Mouse (Mus musculus): ENCODE results near the gene Castor2. TPM values are rescaled to one million over a fixed set of nuclear protein-coding genes. Genes with fewer than 3 reads are reported as not detected.

The Castor2 gene
- total and polyA plus RNA-seq, 2 experiments from 2014 or later = 21.1 to 27.4 TPM

GRCm38 (mm10) chr5:134100232-134100771 lies 791 bp downstream of the Castor2 start:
- no peak for TF ChIP-seq CTCF (IDR thresholded peaks at IDR 0.05; ENCODE audit: low read depth)
- 3% methylated on average over 17 of the region's 17 CpGs for WGBS

GRCm38 (mm10) chr5:134101322-134101721 lies 1.8 kb downstream of the Castor2 start:
- H3K4me3 ChIP-seq (ENCODE audit: low read length) = peak overlapping the region; percentile 89
- no peak for TF ChIP-seq CTCF (IDR thresholded peaks at IDR 0.05; ENCODE audit: low read depth)
- no peaks in the 10 kb centered on the region for H3K9me3 ChIP-seq (ENCODE audit: low read length)
- H3K4me2 ChIP-seq (ENCODE audit: low read depth, low read length) = peak overlapping the region; percentile 87
- peaks cover 5% of the 10 kb centered on the region; the same call in 1 of the 2 replicates for H3K36me3 ChIP-seq (ENCODE audit: insufficient read depth, low read length)
- H3K27ac ChIP-seq = no peak overlapping the region; the same call in 1 of the 2 replicates
- no peak for ATAC-seq
- whole genome bisulfite sequencing = 34% methylated on average over 5 of the region's 5 CpGs
- H3K27me3 ChIP-seq (ENCODE audit: insufficient read depth, low read length) = no peaks in the 10 kb centered on the region
- H3K9ac ChIP-seq (replicated peaks; ENCODE audit: low read length) = no peak overlapping the region; the same call in 1 of the 2 replicates
- DNase-seq (ENCODE audit: low spot score) = no peak
- 0 out of 2 replicates have a peak, but pooled peaks cover 10% of the 10 kb centered on the region for H3K4me1 ChIP-seq (ENCODE audit: insufficient read depth, low read length)

More at GRCm38 (mm10) chr5:134100232-134100771, 791 bp downstream of the Castor2 start:
- H3K9me3 ChIP-seq (ENCODE audit: low read length) = no peaks in the 10 kb centered on the region
- H3K4me3 ChIP-seq (ENCODE audit: low read length) = peak overlapping the region; percentile 89
- H3K27ac ChIP-seq = peak overlapping the region; percentile 83; the same call in 1 of the 2 replicates
- H3K4me2 ChIP-seq (ENCODE audit: low read depth, low read length) = peak overlapping the region; percentile 87
- DNase-seq (ENCODE audit: low spot score) (peak; percentile 24), ATAC-seq (peak; percentile 21; the same call in 1 of the 2 replicates)
- H3K4me1 ChIP-seq (ENCODE audit: insufficient read depth, low read length) = 0 out of 2 replicates have a peak, but pooled peaks cover 10% of the 10 kb centered on the region
- no peaks in the 10 kb centered on the region for H3K27me3 ChIP-seq (ENCODE audit: insufficient read depth, low read length)
- peak overlapping the region; percentile 77 for H3K9ac ChIP-seq (replicated peaks; ENCODE audit: low read length)
- no peaks in the 10 kb centered on the region for H3K36me3 ChIP-seq (ENCODE audit: insufficient read depth, low read length)

DNA sequence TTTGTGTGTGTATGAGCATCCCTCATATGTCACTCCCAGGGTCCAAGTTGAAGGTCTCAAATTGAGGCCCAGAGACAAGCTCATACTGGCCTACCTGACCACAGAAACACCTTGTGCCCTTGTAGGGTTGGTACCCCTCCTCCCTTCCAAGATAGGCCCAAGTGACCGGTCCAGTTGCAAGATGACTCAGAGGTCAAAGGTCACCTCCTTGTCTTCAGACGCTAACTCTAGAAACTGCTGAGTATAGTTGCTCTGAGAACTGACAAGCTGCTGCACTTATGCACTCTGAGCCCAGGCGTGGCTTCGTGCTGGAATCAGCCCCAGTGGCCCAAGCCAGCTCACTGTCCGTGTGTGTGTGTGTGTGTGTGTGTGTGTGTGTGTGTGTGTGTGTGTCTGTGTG lies 2.4 kb downstream of the Castor2 start:
- no peaks in the 10 kb centered on the region for H3K9me3 ChIP-seq (ENCODE audit: low read length)
- ATAC-seq (no peak), DNase-seq (ENCODE audit: low spot score) (peak; percentile 31)
- H3K36me3 ChIP-seq (ENCODE audit: insufficient read depth, low read length) = peaks cover 5% of the 10 kb centered on the region; the same call in 1 of the 2 replicates
- TF ChIP-seq CTCF (IDR thresholded peaks at IDR 0.05; ENCODE audit: low read depth) = no peak
- peak overlapping the region; percentile 89 for H3K4me3 ChIP-seq (ENCODE audit: low read length)
- no peaks in the 10 kb centered on the region for H3K27me3 ChIP-seq (ENCODE audit: insufficient read depth, low read length)
- WGBS = 22% methylated on average over 5 of the region's 5 CpGs
- H3K27ac ChIP-seq = no peak overlapping the region; the same call in 1 of the 2 replicates
- H3K9ac ChIP-seq (replicated peaks; ENCODE audit: low read length) = no peak overlapping the region; the same call in 1 of the 2 replicates
- H3K4me1 ChIP-seq (ENCODE audit: insufficient read depth, low read length) = 0 out of 2 replicates have a peak, but pooled peaks cover 10% of the 10 kb centered on the region
- H3K4me2 ChIP-seq (ENCODE audit: low read depth, low read length) = peak overlapping the region; percentile 87

DNA sequence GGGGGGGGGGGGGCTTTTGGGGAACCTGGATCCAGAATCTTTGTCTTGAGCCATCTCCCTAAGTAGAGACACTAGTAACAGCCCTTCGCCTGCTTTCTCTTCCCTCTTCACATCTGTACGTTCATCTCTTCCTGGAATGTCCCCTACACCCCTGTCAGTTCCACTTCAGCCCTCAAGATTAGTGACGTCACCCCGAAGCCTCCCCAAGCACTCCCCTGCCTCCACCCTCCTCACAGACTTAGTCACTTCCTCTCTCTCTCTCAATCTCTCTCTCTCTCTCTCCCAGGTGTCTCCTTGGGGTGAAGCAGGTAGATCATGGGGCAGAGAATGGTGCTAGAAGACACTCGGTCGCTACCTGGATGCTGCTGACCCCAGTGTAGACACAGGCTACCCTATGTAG lies 3.2 kb downstream of the Castor2 start:
- H3K9ac ChIP-seq (replicated peaks; ENCODE audit: low read length) = 0 out of 2 replicates have a peak overlapping the region, but pooled peaks have one; percentile 28
- no peak for TF ChIP-seq CTCF (IDR thresholded peaks at IDR 0.05; ENCODE audit: low read depth)

GRCm38 (mm10) chr5:134105829-134106228 lies 6.3 kb downstream of the Castor2 start:
- H3K27me3 ChIP-seq (ENCODE audit: insufficient read depth, low read length) = no peaks in the 10 kb centered on the region
- no peaks in the 10 kb centered on the region for H3K9me3 ChIP-seq (ENCODE audit: low read length)
- H3K9ac ChIP-seq (replicated peaks; ENCODE audit: low read length) = no peak overlapping the region
- peaks cover 5% of the 10 kb centered on the region; the same call in 1 of the 2 replicates for H3K36me3 ChIP-seq (ENCODE audit: insufficient read depth, low read length)
- no peak overlapping the region for H3K27ac ChIP-seq
- WGBS = 90% methylated on average over 8 of the region's 8 CpGs
- H3K4me3 ChIP-seq (ENCODE audit: low read length) = no peak overlapping the region
- DNase-seq (ENCODE audit: low spot score) = no peak
- ATAC-seq = no peak
- H3K4me1 ChIP-seq (ENCODE audit: insufficient read depth, low read length) = 0 out of 2 replicates have a peak, but pooled peaks cover 10% of the 10 kb centered on the region
- TF ChIP-seq CTCF (IDR thresholded peaks at IDR 0.05; ENCODE audit: low read depth) = no peak
- H3K4me2 ChIP-seq (ENCODE audit: low read depth, low read length) = no peak overlapping the region

More for the DNA sequence above, 3.2 kb downstream of the Castor2 start:
- no peak overlapping the region for H3K27ac ChIP-seq
- ATAC-seq (no peak), DNase-seq (ENCODE audit: low spot score) (no peak)
- H3K4me2 ChIP-seq (ENCODE audit: low read depth, low read length) = peak overlapping the region; percentile 87
- no peak overlapping the region for H3K4me3 ChIP-seq (ENCODE audit: low read length)
- peaks cover 5% of the 10 kb centered on the region; the same call in 1 of the 2 replicates for H3K36me3 ChIP-seq (ENCODE audit: insufficient read depth, low read length)
- no peaks in the 10 kb centered on the region for H3K9me3 ChIP-seq (ENCODE audit: low read length)
- 76% methylated on average over 6 of the region's 6 CpGs for WGBS
- no peaks in the 10 kb centered on the region for H3K27me3 ChIP-seq (ENCODE audit: insufficient read depth, low read length)
- 0 out of 2 replicates have a peak, but pooled peaks cover 10% of the 10 kb centered on the region for H3K4me1 ChIP-seq (ENCODE audit: insufficient read depth, low read length)

DNA sequence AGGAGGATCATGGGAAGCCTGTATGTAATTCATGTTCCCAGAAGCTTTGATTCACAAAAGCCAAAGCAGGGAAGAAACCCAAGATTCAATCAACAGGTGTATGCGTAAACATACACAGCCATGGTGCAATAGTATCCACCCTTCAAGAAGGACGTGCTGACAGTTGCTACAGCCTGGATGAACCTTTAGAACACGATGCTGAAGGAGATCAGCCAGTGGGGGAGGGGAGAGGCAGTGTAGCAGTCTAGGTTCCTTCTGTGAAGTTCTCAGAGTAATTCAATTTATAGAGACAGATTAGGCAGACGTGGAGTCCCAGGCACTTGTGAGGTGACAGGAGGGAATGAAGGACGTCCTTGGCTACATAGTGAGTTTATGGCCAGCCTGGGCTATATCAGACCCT lies 15.5 kb downstream of the Castor2 start:
- no peaks in the 10 kb centered on the region for H3K27me3 ChIP-seq (ENCODE audit: insufficient read depth, low read length)
- H3K4me1 ChIP-seq (ENCODE audit: insufficient read depth, low read length) = peaks cover 3% of the 10 kb centered on the region; the same call in 1 of the 2 replicates
- no peak overlapping the region for H3K4me3 ChIP-seq (ENCODE audit: low read length)
- TF ChIP-seq CTCF (IDR thresholded peaks at IDR 0.05; ENCODE audit: low read depth) = no peak
- no peak overlapping the region for H3K27ac ChIP-seq
- 0 out of 2 replicates have a peak, but pooled peaks cover 4% of the 10 kb centered on the region for H3K36me3 ChIP-seq (ENCODE audit: insufficient read depth, low read length)
- no peaks in the 10 kb centered on the region for H3K9me3 ChIP-seq (ENCODE audit: low read length)
- no peak overlapping the region for H3K4me2 ChIP-seq (ENCODE audit: low read depth, low read length)
- H3K9ac ChIP-seq (replicated peaks; ENCODE audit: low read length) = no peak overlapping the region
- WGBS = 87% methylated on average over 5 of the region's 5 CpGs
- ATAC-seq = no peak
- no peak for DNase-seq (ENCODE audit: low spot score)

Measured in hindbrain, postnatal 0 days (tissue).